In genomic region chr11:117332242-117333149, GRCm38 (mm10) we compare ENCODE assay signal across 8 mouse cellular contexts.
DNase-seq lines count a peak whose midpoint lies in the region; ATAC-seq and TF ChIP-seq lines count a peak whose summit lies in the region.

No protein-coding gene starts in this region.

- peak overlapping the region; percentile 69 to 80 for H3K4me3 ChIP-seq in ES-E14 (ENCODE audit: insufficient read depth in 1 of 2, low read depth in 1 of 2, low read length in 2 of 2, poor library complexity in 1 of 2, severe bottlenecking in 1 of 2)
- peak overlapping the region; percentile 57 for H3K4me3 ChIP-seq in heart, postnatal 0 days (ENCODE audit: low read depth, low read length)

- peak; percentile 59 for ATAC-seq in heart, postnatal 0 days (ENCODE audit: insufficient read depth, low read depth)

- 4% methylated on average over 37 of the region's 37 CpGs for WGBS in heart, postnatal 0 days

- peak overlapping the region; percentile 81 for H3K9ac ChIP-seq in ES-E14 (ENCODE audit: insufficient read depth, low read depth, low read length, poor library complexity, severe bottlenecking)
- H3K9ac ChIP-seq in heart, postnatal 0 days (replicated peaks; ENCODE audit: low read depth, low read length), result peak overlapping the region; percentile 70

- no peaks in the 10 kb centered on the region for H3K9me3 ChIP-seq in ES-E14 (ENCODE audit: control insufficient read depth, insufficient read depth, low read depth, low read length)
- no peaks in the 10 kb centered on the region for H3K9me3 ChIP-seq in heart, postnatal 0 days (replicated peaks; ENCODE audit: control insufficient read depth, low read length)

- in situ Hi-C loops in ES-E14 (cut with MboI; ENCODE audit: low sequenced_read_pairs in 2 of 2, unreplicated experiment in 2 of 2), result no loop called here

- peak overlapping the region; percentile 93 for H3K4me2 ChIP-seq in heart, postnatal 0 days (ENCODE audit: low read depth, low read length)

- no peaks in the 10 kb centered on the region; the same call in 1 of the 2 replicates for H3K36me3 ChIP-seq in ES-E14 (ENCODE audit: control insufficient read depth, insufficient read depth, low read length, poor library complexity, severe bottlenecking)
- H3K36me3 ChIP-seq in heart, postnatal 0 days (replicated peaks; ENCODE audit: control insufficient read depth, insufficient read depth, low read length), result no peaks in the 10 kb centered on the region

- TF ChIP-seq EP300 in heart, postnatal 0 days (IDR thresholded peaks at IDR 0.05; ENCODE audit: low read depth), result no peak

- peak; percentile 81 for DNase-seq in CD4-positive helper T cell, adult 2 months (ENCODE audit: low read depth, low spot score)
- DNase-seq in ES-E14 (ENCODE audit: low read depth, low spot score), result no peak
- peak; percentile 79 for DNase-seq in embryo, embryonic 11.5 days (ENCODE audit: low read depth, low spot score)
- DNase-seq in heart, postnatal 0 days (ENCODE audit: low spot score), result no peak
- peak; percentile 83 to 89 for DNase-seq in layer of hippocampus, postnatal 10 days (ENCODE audit: low spot score in 2 of 2)
- peak; percentile 79 for DNase-seq in lung, postnatal 10 days
- peak; percentile 84 for DNase-seq in retina, embryonic 14.5 days (ENCODE audit: low spot score)
- DNase-seq in c-Kit-positive CD71-positive TER-119-positive erythroid progenitor cells, embryonic 14.5 days (ENCODE audit: low spot score), result no peak

- no peak for TF ChIP-seq CTCF in heart, postnatal 0 days (IDR thresholded peaks at IDR 0.05; ENCODE audit: low read depth)

- H3K27ac ChIP-seq in ES-E14 (ENCODE audit: insufficient read depth, low read depth, low read length, poor library complexity, severe bottlenecking), result peak overlapping the region; percentile 11; the same call in 1 of the 2 replicates
- H3K27ac ChIP-seq in heart, postnatal 0 days (ENCODE audit: low read depth), result peak overlapping the region; percentile 67

- no peaks in the 10 kb centered on the region for H3K27me3 ChIP-seq in heart, postnatal 0 days (ENCODE audit: control insufficient read depth, insufficient read depth, low read length)

- H3K4me1 ChIP-seq in ES-E14 (ENCODE audit: control insufficient read depth in 2 of 2, insufficient read depth in 2 of 2, low read length in 2 of 2, poor library complexity in 1 of 2), result peaks cover 0 to 32% of the 10 kb centered on the region in 2 experiments; a peak in 3 of 4 replicates
- peaks cover 30% of the 10 kb centered on the region for H3K4me1 ChIP-seq in heart, postnatal 0 days (ENCODE audit: control insufficient read depth, insufficient read depth)

TF ChIP-seq in ES-E14, 5 proteins besides CTCF, POLR2A, EP300 and RAD21:
- no peak for TF ChIP-seq CHD2 (IDR thresholded peaks at IDR 0.05; ENCODE audit: low read depth, low read length)
- no peak for TF ChIP-seq MAFK (IDR thresholded peaks at IDR 0.05; ENCODE audit: insufficient read depth, low read depth, low read length)
- TF ChIP-seq ZNF384 (IDR thresholded peaks at IDR 0.05; ENCODE audit: low read depth, low read length), result no peak
- TF ChIP-seq HCFC1 (IDR thresholded peaks at IDR 0.05; ENCODE audit: borderline replicate concordance, insufficient read depth, low read length), result no peak
- no peak for TF ChIP-seq ZC3H11A (IDR thresholded peaks at IDR 0.05; ENCODE audit: borderline replicate concordance, low read depth, low read length)

Comparison
In these comparisons a context has a peak if more than half of its experiments do, and no peak if none do; other contexts are left out.
1. DNase-seq: peak in CD4-positive helper T cell, adult 2 months (single experiment), embryo, embryonic 11.5 days (single experiment), layer of hippocampus, postnatal 10 days (2 of 2), lung, postnatal 10 days (single experiment) and retina, embryonic 14.5 days (single experiment); none in ES-E14 (single experiment), heart, postnatal 0 days (single experiment) and c-Kit-positive CD71-positive TER-119-positive erythroid progenitor cells, embryonic 14.5 days (single experiment).